Mouse (Mus musculus) bone marrow, adult 2 months (tissue): ENCODE measurements around the gene Slc38a5. TPM values are rescaled to one million over a fixed set of nuclear protein-coding genes. Genes with fewer than 3 reads are reported as not detected.
"Not testable (repeated sequence)": the region's sequence is repeated elsewhere in the genome, so short reads cannot be mapped to it uniquely, and the experiment has no call there.

Source experiments
- H3K27ac ChIP-seq: fragments of 200-500 bp; 2 replicates; pipeline ENCODE4 v1.5.1; 2012; ENCODE audit warnings: low read depth, mild to moderate bottlenecking, control low read depth, inconsistent platforms, low read length; ENCODE audit not compliant: control insufficient read depth, poor library complexity, insufficient read depth
- H3K4me1 ChIP-seq: fragments of 200-500 bp; 2 replicates; pipeline ENCODE4 v1.6.1; 2011; ENCODE audit warnings: low read length; ENCODE audit not compliant: control insufficient read depth, insufficient read depth
- H3K4me3 ChIP-seq: fragments of 200-500 bp; replicated peaks from 2 replicates; pipeline ENCODE3; 2011; ENCODE audit warnings: mild to moderate bottlenecking, low read depth, low read length, control low read depth; ENCODE audit not compliant: control insufficient read depth
- CTCF ChIP-seq: fragments of 200-500 bp; IDR thresholded peaks from 2 replicates; pipeline ENCODE4 v1.5.1; 2011; ENCODE audit warnings: low read length, control low read depth; ENCODE audit not compliant: control insufficient read depth, insufficient read depth
- POLR2A ChIP-seq: fragments of 200-500 bp; IDR thresholded peaks from 2 replicates; pipeline ENCODE4 v1.6.1; 2011; ENCODE audit warnings: low read depth, mild to moderate bottlenecking, control low read depth, low read length, borderline replicate concordance; ENCODE audit not compliant: control insufficient read depth
- WGBS: fragments of 180-500 bp; shearing (Covaris S2); methylation state at CpG from one replicate; pipeline ENCODE4 v1.1.7; 2018; 5-methylcytosine and 5-hydroxymethylcytosine counted together
- polyA plus RNA-seq: library from polyadenylated mRNA; stranded (reverse); fragments of >200 nt; gene quantifications from 2 replicates; pipeline ENCODE4 v1.2.4, GENCODE M21; 2011; ENCODE audit warnings: low replicate concordance; ENCODE audit not compliant: missing spikeins, insufficient read depth, insufficient read length

Slc38a5 gene
- polyA plus RNA-seq, 1 experiment, result 106 TPM

DNA sequence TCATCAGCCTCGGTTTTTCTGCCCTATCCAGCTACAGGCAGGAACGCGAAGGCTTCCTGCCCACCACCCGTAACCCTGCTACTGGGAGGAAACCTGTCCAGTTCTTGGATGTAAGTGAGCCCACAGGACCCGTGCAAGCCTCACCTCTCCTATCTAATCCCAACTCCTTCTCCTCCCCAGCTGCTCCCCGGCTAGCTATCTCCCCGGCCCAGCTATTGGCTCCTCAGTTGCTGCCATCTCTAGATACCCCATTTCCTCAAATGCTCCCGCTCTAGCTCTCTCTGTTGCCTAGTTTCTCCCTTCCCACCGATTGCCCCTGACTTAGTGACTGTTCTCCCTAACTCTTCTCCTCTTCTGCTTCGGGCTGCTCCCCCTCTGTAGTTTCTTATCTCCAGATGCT lies 1.1 kb downstream of the Slc38a5 start:
- Histone ChIP-seq H3K27ac (peak overlapping the region; percentile 19; the same call in 1 of the 2 replicates), H3K4me3 (peak overlapping the region; percentile 74), H3K4me1 (no peaks in the 10 kb centered on the region)
- no peak for TF ChIP-seq POLR2A
- no peak for TF ChIP-seq CTCF
- WGBS, result 14% methylated on average over 10 of the region's 10 CpGs

DNA sequence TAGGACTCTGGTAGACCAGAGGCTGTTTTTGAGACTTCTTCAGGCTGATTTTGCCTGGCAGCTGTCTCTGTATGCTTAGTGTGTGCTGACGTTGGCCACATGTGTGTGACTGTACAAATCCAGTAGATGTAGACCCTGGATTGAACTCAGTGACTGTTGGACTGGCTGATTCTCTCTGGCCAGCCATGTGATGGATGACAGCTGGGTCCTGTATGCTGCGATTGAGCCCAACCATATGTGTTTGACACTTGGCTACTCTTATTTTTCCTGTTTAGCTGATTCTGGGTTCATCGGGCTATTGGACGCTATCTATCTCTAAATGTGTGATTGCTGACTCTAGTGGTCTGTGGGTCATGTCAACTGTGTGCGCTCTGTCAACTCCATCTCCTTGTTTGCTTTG lies 3.1 kb downstream of the Slc38a5 start:
- WGBS, result 92% methylated on average over 5 of the region's 5 CpGs
- Histone ChIP-seq H3K4me3 (peak overlapping the region; percentile 49), H3K27ac (no peak overlapping the region), H3K4me1 (no peaks in the 10 kb centered on the region)
- no peak for TF ChIP-seq CTCF

DNA sequence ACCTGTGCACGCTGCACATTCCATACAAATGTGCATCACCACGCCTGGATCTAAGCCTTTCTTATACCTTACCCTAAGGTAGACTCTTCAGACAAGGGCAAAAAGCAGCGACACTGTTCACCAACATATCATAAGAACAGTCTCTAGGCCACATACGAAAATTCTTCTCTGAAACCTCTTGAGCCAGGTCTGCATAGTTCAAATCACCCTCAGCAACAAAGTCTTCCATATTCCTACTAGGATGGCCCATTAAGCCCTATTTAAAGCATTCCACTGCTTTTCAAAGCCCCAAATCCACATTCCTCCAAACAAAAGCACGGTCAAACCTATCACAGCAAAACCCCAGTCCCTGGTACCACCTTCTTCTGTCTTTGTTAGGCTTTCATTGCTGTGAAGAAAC lies 17.7 kb downstream of the Slc38a5 start:
- WGBS, result 77% methylated on average over 5 of the region's 5 CpGs
- Histone ChIP-seq H3K4me3 (no peak overlapping the region), H3K27ac (no peak overlapping the region), H3K4me1 (no peaks in the 10 kb centered on the region)
- TF ChIP-seq POLR2A (no peak), CTCF (no peak)

- no peaks in the 10 kb centered on the region for H3K4me1 ChIP-seq
- 71% methylated on average over 1 of the region's 1 CpGs for WGBS
- no peak overlapping the region for H3K27ac ChIP-seq
- no peak overlapping the region for H3K4me3 ChIP-seq
- TF ChIP-seq CTCF (no peak), POLR2A (no peak)
These were observed 38.4 kb downstream of the Slc38a5 start for GRCm38 (mm10) chrX:8309302-8309701.

DNA sequence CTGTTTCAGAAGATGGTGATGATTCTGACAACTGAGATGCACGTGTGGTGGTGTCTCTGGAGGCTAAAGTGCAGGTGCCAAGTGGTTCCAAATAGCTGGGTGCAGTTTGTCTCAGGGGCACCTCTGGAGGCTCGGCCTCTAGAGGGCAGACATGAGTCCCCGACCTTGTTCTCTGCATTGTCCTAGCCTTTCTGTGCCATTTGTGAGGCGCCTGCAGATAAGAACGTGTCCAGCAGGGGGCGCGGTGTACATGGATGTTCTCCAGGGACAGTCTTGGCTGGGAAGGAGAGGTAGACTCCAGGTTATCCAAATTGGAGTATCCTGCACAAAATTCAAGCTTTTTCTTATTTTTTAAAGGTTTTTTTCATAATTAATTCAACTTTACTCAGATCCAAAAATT lies 44.0 kb downstream of the Slc38a5 start:
- 19% methylated on average over 7 of the region's 7 CpGs for WGBS

GRCm38 (mm10) chrX:8327124-8327523 lies 56.2 kb downstream of the Slc38a5 start, which contains the start of gene Ssxb10:
Gene Ssxb10 (plus strand): TSS chrX:8327424.
- Histone ChIP-seq H3K27ac (no peak within 1 kb of the TSS), H3K4me3 (no peak within 1 kb of the TSS), H3K4me1 (no peaks in the 10 kb centered on the region)
- TF ChIP-seq CTCF (no peak), POLR2A (no peak)
- WGBS, result 70% methylated on average over 2 of the region's 2 CpGs

More for the DNA sequence above, 44.0 kb downstream of the Slc38a5 start:
- TF ChIP-seq CTCF, result peak; percentile 66
- not testable (repeated sequence) for H3K27ac ChIP-seq, H3K4me1 ChIP-seq, H3K4me3 ChIP-seq

Other genes with a start within 250 kb of the Slc38a5 start
- 27.4 and 30.7 TPM in 2 replicates for gene Suv39h1, start 196.4 kb upstream of the Slc38a5 start, polyA plus RNA-seq
- 10.1 and 32.0 TPM in 2 replicates for gene Was, start 180.6 kb upstream of the Slc38a5 start, polyA plus RNA-seq
- gene Wdr13, start 138.2 kb upstream of the Slc38a5 start, polyA plus RNA-seq, result 23.3 and 35.6 TPM in 2 replicates
- gene Rbm3, start 125.3 kb upstream of the Slc38a5 start, polyA plus RNA-seq, result 301 and 341 TPM in 2 replicates
- 3.6 and 6.6 TPM in 2 replicates for gene Tbc1d25, start 95.0 kb upstream of the Slc38a5 start, polyA plus RNA-seq
- 39.7 and 62.2 TPM in 2 replicates for gene Ebp, start 77.6 kb upstream of the Slc38a5 start, polyA plus RNA-seq
- gene Porcn, start 64.6 kb upstream of the Slc38a5 start, polyA plus RNA-seq, result 2.0 and 5.0 TPM in 2 replicates
- gene Ftsj1, start 18.7 kb upstream of the Slc38a5 start, polyA plus RNA-seq, result 13.8 and 22.6 TPM in 2 replicates
- not detected in 2 replicates for gene Ssxb10, start 56.3 kb downstream of the Slc38a5 start, polyA plus RNA-seq
- gene Ssxb9, start 95.8 kb downstream of the Slc38a5 start, polyA plus RNA-seq, result not detected in 2 replicates
- gene Ssxb1, start 142.2 kb downstream of the Slc38a5 start, polyA plus RNA-seq, result not detected in 2 replicates
- not detected in 2 replicates for gene Ssxb2, start 190.6 kb downstream of the Slc38a5 start, polyA plus RNA-seq